Mouse (Mus musculus) CH12.LX (cell line): Measurements from ENCODE around the gene Tubb2b. TPM values are rescaled to one million over a fixed set of nuclear protein-coding genes. Genes with fewer than 3 reads are reported as not detected.

ENCODE experiments used
- polyA plus RNA-seq: library from polyadenylated mRNA; unstranded; fragments of >175 nt; gene quantifications from 2 replicates; pipeline ENCODE4 v1.2.1, GENCODE M21; 2012; ENCODE audit warnings: low read depth; ENCODE audit not compliant: insufficient read length
- total RNA-seq, 2 experiments: library from RNA; depleted of rRNA; stranded (reverse); fragments of 300-350 nt in 1 of 2; fragments of >200 nt in 1 of 2; gene quantifications; 2 replicates each; pipeline ENCODE4 v1.2.3; 2012 to 2014

Gene Tubb2b
- total and polyA plus RNA-seq, 3 experiments, result 33.6 to 49.8 (median 38.4) TPM

Other genes with a start within 250 kb of the Tubb2b start
- not detected in 2 replicates for gene Serpinb6c, start 224.8 kb downstream of the Tubb2b start, total RNA-seq (2012; rRNA removed)
- gene Serpinb6c, start 224.8 kb downstream of the Tubb2b start, total RNA-seq (2014; rRNA removed), result not detected in 2 replicates
- not detected in 2 replicates for gene Serpinb6c, start 224.8 kb downstream of the Tubb2b start, polyA plus RNA-seq
- 4.3 and 4.8 TPM in 2 replicates for gene Nqo2, start 165.8 kb downstream of the Tubb2b start, total RNA-seq (2012; rRNA removed)
- 10.6 and 11.2 TPM in 2 replicates for gene Nqo2, start 165.8 kb downstream of the Tubb2b start, total RNA-seq (2014; rRNA removed)
- 10.7 and 13.9 TPM in 2 replicates for gene Nqo2, start 165.8 kb downstream of the Tubb2b start, polyA plus RNA-seq
- 13.1 and 15.0 TPM in 2 replicates for gene Ripk1, start 128.1 kb downstream of the Tubb2b start, total RNA-seq (2012; rRNA removed)
- gene Ripk1, start 128.1 kb downstream of the Tubb2b start, total RNA-seq (2014; rRNA removed), result 16.6 and 17.1 TPM in 2 replicates
- 17.9 and 18.6 TPM in 2 replicates for gene Ripk1, start 128.1 kb downstream of the Tubb2b start, polyA plus RNA-seq
- gene Serpinb6a, start 127.7 kb downstream of the Tubb2b start, total RNA-seq (2012; rRNA removed), result 19.9 and 22.5 TPM in 2 replicates
- 5.8 and 6.5 TPM in 2 replicates for gene Serpinb6a, start 127.7 kb downstream of the Tubb2b start, total RNA-seq (2014; rRNA removed)
- gene Serpinb6a, start 127.7 kb downstream of the Tubb2b start, polyA plus RNA-seq, result 4.4 and 5.4 TPM in 2 replicates
- gene Bphl, start 92.9 kb downstream of the Tubb2b start, total RNA-seq (2012; rRNA removed), result 21.6 and 35.3 TPM in 2 replicates
- gene Bphl, start 92.9 kb downstream of the Tubb2b start, total RNA-seq (2014; rRNA removed), result 40.9 and 41.3 TPM in 2 replicates
- 18.1 and 20.1 TPM in 2 replicates for gene Bphl, start 92.9 kb downstream of the Tubb2b start, polyA plus RNA-seq
- 37.3 and 43.0 TPM in 2 replicates for gene Tubb2a, start 52.5 kb downstream of the Tubb2b start, total RNA-seq (2012; rRNA removed)
- gene Tubb2a, start 52.5 kb downstream of the Tubb2b start, total RNA-seq (2014; rRNA removed), result 16.7 and 17.6 TPM in 2 replicates
- 26.1 and 26.7 TPM in 2 replicates for gene Tubb2a, start 52.5 kb downstream of the Tubb2b start, polyA plus RNA-seq
- 198 and 234 TPM in 2 replicates for gene Psmg4, start 32.5 kb upstream of the Tubb2b start, total RNA-seq (2012; rRNA removed)
- 179 and 194 TPM in 2 replicates for gene Psmg4, start 32.5 kb upstream of the Tubb2b start, total RNA-seq (2014; rRNA removed)
- gene Psmg4, start 32.5 kb upstream of the Tubb2b start, polyA plus RNA-seq, result 83.2 and 120 TPM in 2 replicates
- gene Slc22a23, start 214.7 kb upstream of the Tubb2b start, total RNA-seq (2012; rRNA removed), result 0.13 and 0.47 TPM in 2 replicates
- 0.43 and 0.85 TPM in 2 replicates for gene Slc22a23, start 214.7 kb upstream of the Tubb2b start, total RNA-seq (2014; rRNA removed)
- gene Slc22a23, start 214.7 kb upstream of the Tubb2b start, polyA plus RNA-seq, result 0.50 and 1.3 TPM in 2 replicates